Mouse (Mus musculus) hindbrain, postnatal 0 days (tissue): Measurements from ENCODE around the gene Pou4f1. TPM values are rescaled to one million over a fixed set of nuclear protein-coding genes. Genes with fewer than 3 reads are reported as not detected.

Source experiments
- ATAC-seq: fragments of 200-750 bp; cut with Nextera tagmentation; 2 replicates; pipeline ENCODE4 v1.8.0; 2017; ENCODE audit warnings: mild to moderate bottlenecking, moderate TSS enrichment, moderate library complexity
- DNase-seq: peaks from one replicate; pipeline ENCODE4 v3.0.0-alpha.2; 2015; ENCODE audit warnings: low spot score
- H3K27ac ChIP-seq: fragments of 300-500 bp; sonication (generic); 2 replicates; pipeline ENCODE4 v1.5.1; 2014; ENCODE audit warnings: mild to moderate bottlenecking
- H3K27me3 ChIP-seq: fragments of 300-500 bp; sonication (generic); 2 replicates; pipeline ENCODE4 v1.6.1; 2014; ENCODE audit warnings: low read length, mixed read lengths; ENCODE audit not compliant: insufficient read depth
- H3K36me3 ChIP-seq: fragments of 300-500 bp; sonication (generic); 2 replicates; pipeline ENCODE4 v1.6.1; 2014; ENCODE audit warnings: low read length, mixed read lengths; ENCODE audit not compliant: insufficient read depth
- H3K4me1 ChIP-seq: fragments of 300-500 bp; sonication (generic); 2 replicates; pipeline ENCODE4 v1.6.1; 2014; ENCODE audit warnings: antibody characterized with exemption, low read length, mixed read lengths; ENCODE audit not compliant: insufficient read depth
- H3K4me2 ChIP-seq: fragments of 300-500 bp; sonication (generic); 2 replicates; pipeline ENCODE4 v1.6.1; 2014; ENCODE audit warnings: low read depth, mild to moderate bottlenecking, low read length, moderate library complexity, mixed read lengths
- H3K4me3 ChIP-seq: fragments of 300-500 bp; sonication (generic); 2 replicates; pipeline ENCODE4 v1.5.1; 2014; ENCODE audit warnings: low read length
- H3K9ac ChIP-seq: fragments of 300-500 bp; sonication (generic); replicated peaks from 2 replicates; pipeline ENCODE4 v1.6.1; 2014; ENCODE audit warnings: mild to moderate bottlenecking, low read length, moderate library complexity, mixed read lengths
- H3K9me3 ChIP-seq: fragments of 300-500 bp; sonication (generic); 2 replicates; pipeline ENCODE4 v1.6.1; 2016; ENCODE audit warnings: low read length, mixed read lengths
- CTCF ChIP-seq: IDR thresholded peaks from 2 replicates; pipeline ENCODE4 v1.5.1; 2016; ENCODE audit warnings: antibody characterized with exemption, control low read depth, low read depth
- WGBS: fragments of 180-500 bp; shearing (Covaris S2); extraction: QIAGEN DNeasy Blood & Tissue Kit; methylation state at CpG from one replicate; pipeline ENCODE4 v1.1.7; 2014; 5-methylcytosine and 5-hydroxymethylcytosine counted together
- polyA plus RNA-seq: library from polyadenylated mRNA; unstranded; fragments of >200 nt; fragmentation: Nextera tagmentation; extraction: Ambion mirVana; gene quantifications from 2 replicates; pipeline ENCODE4 v1.2.1, GENCODE M21; 2015
- total RNA-seq: library from RNA; depleted of rRNA; stranded (reverse); fragments of >200 nt; gene quantifications from 2 replicates; pipeline ENCODE4 v1.2.3, GENCODE M21; 2014

The Pou4f1 gene
- total and polyA plus RNA-seq, 2 experiments from 2014 or later = 7.7 to 19.0 TPM

GRCm38 (mm10) chr14:104461286-104462240 lies 6.2 kb downstream of the Pou4f1 start:
- no peak overlapping the region for H3K4me2 ChIP-seq
- no peak for ATAC-seq
- H3K4me1 ChIP-seq = peaks cover 4% of the 10 kb centered on the region; the same call in 1 of the 2 replicates
- H3K4me3 ChIP-seq = no peak overlapping the region
- H3K27ac ChIP-seq = no peak overlapping the region
- H3K9ac ChIP-seq = no peak overlapping the region
- H3K9me3 ChIP-seq = no peaks in the 10 kb centered on the region
- 5% methylated on average over 10 of the region's 10 CpGs for WGBS
- H3K27me3 ChIP-seq = peaks cover 67% of the 10 kb centered on the region
- DNase-seq = no peak
- no peaks in the 10 kb centered on the region for H3K36me3 ChIP-seq
- no peak for TF ChIP-seq CTCF

DNA sequence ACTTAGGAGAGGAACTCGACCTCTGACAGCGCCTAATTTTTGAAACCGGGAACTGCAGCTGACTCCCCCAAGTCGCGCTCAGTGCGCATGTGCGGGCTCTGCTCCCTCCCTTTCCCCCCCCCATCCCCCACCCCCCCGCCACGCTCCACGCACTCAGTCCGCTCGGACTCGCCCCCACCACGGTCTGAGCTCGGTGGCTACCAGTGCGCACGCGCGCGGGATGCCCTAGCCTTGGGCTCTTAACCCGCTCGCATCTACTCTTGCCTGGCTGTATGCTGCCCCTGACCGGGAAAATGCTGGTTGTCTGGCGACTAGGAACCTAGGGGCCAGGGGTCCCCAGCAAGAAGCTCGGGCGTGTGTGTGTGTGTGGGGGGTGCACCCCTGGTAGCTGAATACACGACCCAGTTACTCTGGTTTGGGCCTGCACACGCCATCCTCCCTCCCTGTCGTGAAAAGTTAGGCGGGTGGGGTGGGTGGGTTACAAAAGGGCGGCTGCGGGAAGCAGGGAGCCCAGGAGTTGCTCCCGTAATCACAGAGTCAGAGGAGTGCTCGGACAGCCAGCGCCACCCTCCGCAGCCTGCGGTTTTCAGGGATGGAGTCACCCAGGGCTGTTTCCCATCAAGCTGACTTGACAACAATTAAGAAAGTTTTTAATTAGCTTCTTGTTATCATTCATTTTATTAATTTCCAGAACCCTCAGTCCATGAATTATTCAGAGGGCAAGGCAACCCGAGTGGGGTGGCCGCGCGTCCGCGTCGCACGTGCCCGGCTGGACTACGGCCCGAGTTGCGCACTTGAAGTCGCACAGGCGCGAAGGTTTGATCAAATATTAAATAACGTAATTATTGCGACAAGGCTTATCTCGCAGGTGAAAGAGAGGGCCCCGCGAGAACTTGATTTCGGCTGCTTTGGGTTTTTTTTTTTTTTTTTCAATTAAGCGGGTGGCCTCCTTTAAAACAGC lies 7.2 kb downstream of the Pou4f1 start:
- H3K36me3 ChIP-seq = no peaks in the 10 kb centered on the region
- 0 out of 2 replicates have a peak, but pooled peaks have one; percentile 2 for TF ChIP-seq CTCF
- peaks cover 65% of the 10 kb centered on the region for H3K27me3 ChIP-seq
- ATAC-seq (peak; percentile 86), DNase-seq (peak; percentile 72)
- no peaks in the 10 kb centered on the region for H3K9me3 ChIP-seq
- H3K4me2 ChIP-seq = peak overlapping the region; percentile 38
- H3K4me3 ChIP-seq = 0 out of 2 replicates have a peak overlapping the region, but pooled peaks have one; percentile 18
- under 1% methylated on average over 56 of the region's 59 CpGs for WGBS
- no peak overlapping the region for H3K27ac ChIP-seq
- peaks cover under 1% of the 10 kb centered on the region; the same call in 1 of the 2 replicates for H3K4me1 ChIP-seq
- no peak overlapping the region for H3K9ac ChIP-seq

DNA sequence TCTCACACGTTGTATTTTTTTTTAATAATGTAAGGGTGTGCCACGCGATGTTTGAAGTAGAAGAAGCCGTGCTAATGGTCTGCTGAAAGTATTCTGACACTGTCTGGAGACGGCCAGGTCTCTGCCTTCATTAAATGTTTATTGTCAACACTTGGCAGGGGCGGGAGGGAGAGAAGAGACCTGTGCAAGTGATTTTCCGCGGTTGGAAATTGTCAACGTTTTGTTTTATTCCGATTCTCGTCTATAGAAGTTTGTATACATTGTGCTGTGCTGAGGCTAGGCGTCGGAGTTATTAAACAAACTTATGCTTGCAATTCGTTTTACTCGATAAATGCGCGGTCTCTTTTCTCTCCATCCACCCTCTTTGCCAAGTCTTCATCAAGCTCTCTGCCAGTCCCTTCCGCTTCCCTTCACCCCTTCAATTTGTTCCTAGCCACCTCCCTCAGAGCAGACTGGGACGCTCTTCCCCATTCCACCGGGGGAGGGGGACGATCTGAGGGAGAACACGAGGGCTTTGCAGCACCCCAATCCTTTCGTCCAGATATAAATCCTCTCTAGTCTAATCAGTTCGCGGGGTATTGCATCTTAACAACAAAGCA lies 8.2 kb downstream of the Pou4f1 start:
- Histone ChIP-seq H3K9ac (no peak overlapping the region), H3K9me3 (no peaks in the 10 kb centered on the region), H3K27ac (no peak overlapping the region), H3K27me3 (peaks cover 65% of the 10 kb centered on the region), H3K4me2 (peak overlapping the region; percentile 38), H3K4me1 (no peaks in the 10 kb centered on the region), H3K36me3 (no peaks in the 10 kb centered on the region), H3K4me3 (no peak overlapping the region)
- TF ChIP-seq CTCF = no peak
- no peak for ATAC-seq
- 1% methylated on average over 25 of the region's 25 CpGs for WGBS
- peak; percentile 26 for DNase-seq

GRCm38 (mm10) chr14:104458728-104459512 lies 8.9 kb downstream of the Pou4f1 start:
- Histone ChIP-seq H3K36me3 (no peaks in the 10 kb centered on the region), H3K4me2 (no peak overlapping the region), H3K9ac (no peak overlapping the region), H3K27me3 (peaks cover 64% of the 10 kb centered on the region), H3K4me3 (no peak overlapping the region), H3K27ac (no peak overlapping the region), H3K4me1 (no peaks in the 10 kb centered on the region), H3K9me3 (no peaks in the 10 kb centered on the region)
- WGBS = 4% methylated on average over 19 of the region's 19 CpGs
- ATAC-seq (no peak), DNase-seq (peak; percentile 9)
- no peak for TF ChIP-seq CTCF

DNA sequence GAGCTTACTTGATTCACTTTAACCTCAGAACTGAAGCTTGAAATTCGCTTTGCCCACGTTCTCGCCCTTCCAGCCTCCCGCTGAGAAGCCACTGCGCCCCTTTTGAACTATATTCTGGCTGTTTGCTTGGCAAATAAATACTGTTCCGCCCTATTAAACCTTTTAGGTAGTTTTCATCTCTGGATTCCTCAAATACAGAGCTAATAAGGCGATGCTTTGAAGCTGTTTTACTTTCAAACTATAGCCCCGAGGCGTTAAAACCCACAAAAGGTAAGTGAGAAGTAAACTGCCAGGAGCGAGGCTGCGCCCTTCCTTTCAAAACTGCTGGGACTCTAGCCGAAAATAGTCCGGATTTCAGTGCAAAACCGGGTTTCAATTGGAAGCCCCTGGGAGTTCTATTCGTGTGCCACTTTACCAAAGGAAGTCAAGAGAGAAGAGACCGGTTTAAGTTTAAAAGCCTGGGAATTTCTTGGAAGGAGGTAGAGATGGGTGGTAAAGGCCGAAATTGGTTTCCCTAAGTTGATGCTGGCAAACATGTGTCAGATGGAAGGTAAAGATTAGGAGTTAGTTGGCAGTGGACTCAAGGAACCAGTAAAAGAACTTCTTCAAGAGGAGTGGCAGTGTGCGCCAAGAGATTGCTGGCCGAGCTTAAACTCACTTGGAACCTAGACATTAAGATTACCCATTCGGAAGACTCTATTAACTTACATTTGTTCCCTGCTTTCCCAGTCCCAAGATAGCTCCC lies 9.7 kb downstream of the Pou4f1 start:
- 2% methylated on average over 20 of the region's 20 CpGs for WGBS
- peaks cover 57% of the 10 kb centered on the region for H3K27me3 ChIP-seq
- H3K9me3 ChIP-seq = no peaks in the 10 kb centered on the region
- no peak for TF ChIP-seq CTCF
- DNase-seq (no peak), ATAC-seq (no peak)
- no peak overlapping the region for H3K4me3 ChIP-seq
- H3K36me3 ChIP-seq = no peaks in the 10 kb centered on the region
- H3K9ac ChIP-seq = no peak overlapping the region
- no peak overlapping the region for H3K4me2 ChIP-seq
- no peak overlapping the region for H3K27ac ChIP-seq
- no peaks in the 10 kb centered on the region for H3K4me1 ChIP-seq
